Mouse (Mus musculus) lung, postnatal 0 days (tissue): ENCODE data around the gene Ppp2r2c. TPM values are rescaled to one million over a fixed set of nuclear protein-coding genes. Genes with fewer than 3 reads are reported as not detected.

Experiments
- ATAC-seq: fragments of 200-750 bp; cut with Nextera tagmentation; 2 replicates; pipeline ENCODE4 v1.8.0; 2017; ENCODE audit warnings: moderate library complexity
- DNase-seq: peaks from one replicate; pipeline ENCODE4 v3.0.0-alpha.2; 2016; ENCODE audit warnings: low spot score
- H3K27ac ChIP-seq: fragments of 300-500 bp; sonication (generic); 2 replicates; pipeline ENCODE4 v1.5.1; 2014; ENCODE audit warnings: antibody characterized with exemption, mild to moderate bottlenecking, low read length, mixed read lengths
- H3K27me3 ChIP-seq: fragments of 300-500 bp; sonication (generic); replicated peaks from 2 replicates; pipeline ENCODE4 v1.6.1; 2014; ENCODE audit warnings: low read length, mixed read lengths; ENCODE audit not compliant: insufficient read depth
- H3K36me3 ChIP-seq: fragments of 300-500 bp; sonication (generic); 2 replicates; pipeline ENCODE4 v1.6.1; 2014; ENCODE audit warnings: low read length, mixed read lengths; ENCODE audit not compliant: insufficient read depth
- H3K4me1 ChIP-seq: fragments of 300-500 bp; sonication (generic); 2 replicates; pipeline ENCODE4 v1.6.1; 2014; ENCODE audit warnings: antibody characterized with exemption, low read depth, low read length, mixed read lengths; ENCODE audit not compliant: insufficient read depth
- H3K4me2 ChIP-seq: fragments of 300-500 bp; sonication (generic); replicated peaks from 2 replicates; pipeline ENCODE4 v1.6.1; 2014; ENCODE audit warnings: low read depth, mild to moderate bottlenecking, low read length, moderate library complexity, mixed read lengths
- H3K4me3 ChIP-seq: fragments of 300-500 bp; sonication (generic); 2 replicates; pipeline ENCODE4 v1.5.1; 2014; ENCODE audit warnings: low read depth, low read length
- H3K9ac ChIP-seq: fragments of 300-500 bp; sonication (generic); replicated peaks from 2 replicates; pipeline ENCODE4 v1.6.1; 2014; ENCODE audit warnings: low read depth, mild to moderate bottlenecking
- H3K9me3 ChIP-seq: fragments of 300-500 bp; sonication (generic); 2 replicates; pipeline ENCODE4 v1.6.1; 2016; ENCODE audit warnings: low read length, mixed read lengths
- CTCF ChIP-seq: IDR thresholded peaks from 2 replicates; pipeline ENCODE4 v1.5.1; 2016; ENCODE audit warnings: antibody characterized with exemption, mild to moderate bottlenecking
- EP300 ChIP-seq: IDR thresholded peaks from 2 replicates; pipeline ENCODE4 v1.6.1; 2016; ENCODE audit warnings: antibody characterized with exemption, mild to moderate bottlenecking, control low read depth
- WGBS: fragments of 180-500 bp; shearing (Covaris S2); extraction: QIAGEN DNeasy Blood & Tissue Kit; methylation state at CpG from one replicate; pipeline ENCODE4 v1.1.7; 2014; 5-methylcytosine and 5-hydroxymethylcytosine counted together
- polyA plus RNA-seq: library from polyadenylated mRNA; unstranded; fragments of >200 nt; fragmentation: Nextera tagmentation; extraction: Ambion mirVana; gene quantifications from 2 replicates; pipeline ENCODE4 v1.2.1, GENCODE M21; 2015

Gene Ppp2r2c
- polyA plus RNA-seq, 1 experiment from 2014 or later, result not detected

DNA sequence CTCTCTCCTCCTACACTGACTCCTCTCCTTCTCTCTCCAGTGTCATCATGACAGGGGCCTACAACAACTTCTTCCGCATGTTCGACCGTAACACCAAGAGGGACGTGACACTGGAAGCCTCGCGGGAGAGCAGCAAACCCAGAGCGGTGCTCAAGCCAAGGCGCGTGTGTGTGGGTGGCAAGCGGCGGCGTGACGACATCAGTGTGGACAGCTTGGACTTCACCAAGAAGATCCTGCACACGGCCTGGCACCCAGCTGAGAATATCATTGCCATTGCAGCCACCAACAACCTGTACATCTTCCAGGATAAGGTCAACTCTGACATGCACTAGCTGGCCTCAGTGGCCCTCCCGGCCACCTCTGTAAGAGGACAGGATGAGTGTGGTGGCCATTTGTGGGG, 84.0 kb downstream of the Ppp2r2c start:
- Histone ChIP-seq H3K4me2 (no peak overlapping the region), H3K4me1 (no peaks in the 10 kb centered on the region), H3K4me3 (no peak overlapping the region), H3K36me3 (no peaks in the 10 kb centered on the region), H3K9ac (no peak overlapping the region), H3K9me3 (no peaks in the 10 kb centered on the region), H3K27ac (no peak overlapping the region), H3K27me3 (no peaks in the 10 kb centered on the region)
- 87% methylated on average over 15 of the region's 15 CpGs for WGBS
- no peak for TF ChIP-seq CTCF
- TF ChIP-seq EP300, result no peak
- no peak for ATAC-seq
- no peak for DNase-seq

DNA sequence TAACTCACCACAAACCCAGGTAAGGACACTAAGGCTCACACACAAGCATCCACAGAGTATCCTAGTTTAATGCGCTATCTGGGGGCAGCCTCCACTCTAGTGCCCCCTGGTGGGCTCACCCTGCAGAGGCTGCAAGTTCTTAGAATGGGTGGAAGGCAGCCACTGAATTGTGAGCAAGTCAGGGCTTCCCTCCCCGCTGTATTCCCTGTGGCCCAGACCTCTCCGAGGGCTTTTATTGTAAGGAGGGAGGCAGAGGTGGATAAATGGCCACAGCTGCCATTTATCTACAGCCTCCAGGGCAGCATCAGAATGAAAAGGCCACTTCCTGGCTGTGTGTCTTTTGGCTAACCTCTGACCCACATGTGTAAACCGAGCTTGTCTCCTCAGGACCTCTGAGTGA, 87.1 kb downstream of the Ppp2r2c start:
- no peak overlapping the region for H3K9ac ChIP-seq
- no peak for ATAC-seq
- H3K4me3 ChIP-seq, result no peak overlapping the region
- H3K27ac ChIP-seq, result no peak overlapping the region
- no peaks in the 10 kb centered on the region for H3K36me3 ChIP-seq
- no peak for DNase-seq
- no peaks in the 10 kb centered on the region for H3K9me3 ChIP-seq
- H3K4me2 ChIP-seq, result no peak overlapping the region
- no peak for TF ChIP-seq EP300
- peak; percentile 67 for TF ChIP-seq CTCF
- no peaks in the 10 kb centered on the region for H3K4me1 ChIP-seq
- no peaks in the 10 kb centered on the region for H3K27me3 ChIP-seq
- 13% methylated on average over 4 of the region's 4 CpGs for WGBS

DNA sequence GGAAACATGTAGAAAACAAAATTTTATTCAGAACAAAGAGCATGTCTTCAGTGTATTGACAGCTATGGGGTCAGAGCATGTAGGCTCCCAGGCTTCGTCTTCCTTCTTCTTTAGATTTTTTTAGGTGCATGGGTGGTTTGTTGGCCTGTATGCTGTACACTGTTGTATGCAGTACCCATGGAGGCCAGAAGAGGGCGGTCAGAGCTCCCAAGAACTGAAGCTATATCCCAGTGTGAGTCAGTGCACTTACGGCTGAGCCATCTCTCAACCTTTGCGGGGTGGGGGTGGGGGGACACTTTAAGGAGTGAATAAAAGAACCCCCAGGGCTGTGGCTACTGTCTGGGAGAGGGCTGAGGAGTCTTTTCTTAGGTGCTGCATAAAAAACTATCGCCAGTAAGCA, 90.5 kb downstream of the Ppp2r2c start:
- Histone ChIP-seq H3K4me1 (no peaks in the 10 kb centered on the region), H3K9ac (no peak overlapping the region), H3K36me3 (no peaks in the 10 kb centered on the region), H3K4me2 (no peak overlapping the region), H3K9me3 (no peaks in the 10 kb centered on the region), H3K4me3 (no peak overlapping the region), H3K27ac (no peak overlapping the region), H3K27me3 (no peaks in the 10 kb centered on the region)
- no peak for TF ChIP-seq EP300
- TF ChIP-seq CTCF, result peak; percentile 78
- no peak for ATAC-seq
- 26% methylated on average over 5 of the region's 5 CpGs for WGBS
- peak; percentile 61 for DNase-seq

DNA sequence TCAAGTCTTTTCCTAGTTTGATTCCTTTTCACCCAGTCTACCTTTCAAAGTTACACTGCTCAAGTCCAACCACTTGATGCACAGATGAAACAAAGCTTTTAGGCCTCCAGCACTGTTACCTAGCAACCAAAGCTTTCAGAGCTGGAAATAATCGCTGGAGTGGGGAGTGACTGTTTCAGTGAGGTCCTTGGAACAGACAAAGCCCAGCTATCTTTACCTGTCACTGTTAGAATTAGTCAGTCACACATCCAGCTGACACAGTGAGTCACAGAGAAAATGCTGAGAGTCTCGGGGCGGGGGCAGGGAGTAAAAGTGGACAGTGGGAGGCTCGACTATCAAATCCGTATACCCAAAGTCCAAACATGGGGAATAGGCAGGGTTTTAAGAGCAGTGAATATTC, 92.2 kb downstream of the Ppp2r2c start:
- H3K27ac ChIP-seq, result no peak overlapping the region
- H3K4me2 ChIP-seq, result no peak overlapping the region
- no peak overlapping the region for H3K4me3 ChIP-seq
- no peak for TF ChIP-seq EP300
- peak; percentile 13 for DNase-seq
- no peaks in the 10 kb centered on the region for H3K27me3 ChIP-seq
- ATAC-seq, result no peak
- H3K36me3 ChIP-seq, result no peaks in the 10 kb centered on the region
- WGBS, result 27% methylated on average over 5 of the region's 5 CpGs
- no peaks in the 10 kb centered on the region for H3K9me3 ChIP-seq
- H3K9ac ChIP-seq, result no peak overlapping the region
- H3K4me1 ChIP-seq, result no peaks in the 10 kb centered on the region

DNA sequence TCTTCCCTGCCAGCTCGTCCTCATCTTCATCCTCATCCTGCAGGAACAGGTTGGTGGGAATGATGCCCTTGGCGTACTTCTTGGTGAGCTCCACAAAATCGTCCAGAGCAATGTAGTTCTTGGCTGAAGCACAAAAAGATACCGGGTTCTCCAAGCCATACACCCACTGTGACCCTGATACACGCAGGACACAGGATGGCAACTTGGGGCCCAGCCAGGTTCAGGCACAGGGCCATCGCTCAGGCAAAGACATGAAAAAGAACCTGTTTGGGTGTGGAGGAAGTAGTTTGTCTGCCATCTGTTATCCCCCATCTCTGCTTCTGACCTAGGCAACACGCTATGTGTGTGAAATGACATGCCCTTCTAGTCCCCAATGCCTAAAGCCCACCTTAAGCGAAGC, 103.3 kb downstream of the Ppp2r2c start:
- H3K4me2 ChIP-seq, result no peak overlapping the region
- no peaks in the 10 kb centered on the region for H3K4me1 ChIP-seq
- H3K9me3 ChIP-seq, result no peaks in the 10 kb centered on the region
- peaks cover 23% of the 10 kb centered on the region for H3K36me3 ChIP-seq
- 81% methylated on average over 8 of the region's 8 CpGs for WGBS
- DNase-seq (no peak), ATAC-seq (no peak)
- no peak overlapping the region for H3K9ac ChIP-seq
- no peak overlapping the region for H3K4me3 ChIP-seq
- H3K27me3 ChIP-seq, result no peaks in the 10 kb centered on the region
- no peak overlapping the region for H3K27ac ChIP-seq
- TF ChIP-seq EP300, result no peak
- no peak for TF ChIP-seq CTCF

DNA sequence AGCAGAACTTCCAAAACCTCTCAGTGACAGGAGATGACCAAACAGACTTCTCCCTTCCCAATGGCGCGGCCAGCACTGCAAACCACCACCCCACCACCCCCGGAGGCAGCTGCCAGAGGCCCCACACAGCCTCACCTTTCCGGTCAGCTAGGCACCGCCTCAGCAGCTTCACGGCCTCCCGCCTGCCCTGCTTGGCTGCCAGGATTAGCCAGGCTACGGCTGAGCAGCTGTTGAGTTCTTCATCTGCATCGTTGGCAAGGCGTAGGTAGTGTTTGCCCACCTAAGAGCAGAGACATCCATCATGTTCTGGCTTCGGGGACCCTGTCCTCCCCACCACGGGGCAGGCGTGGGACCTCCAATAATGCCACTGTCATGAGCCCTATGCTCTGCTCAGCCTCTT, 107.0 kb downstream of the Ppp2r2c start:
- no peaks in the 10 kb centered on the region for H3K27me3 ChIP-seq
- DNase-seq (no peak), ATAC-seq (no peak)
- H3K4me3 ChIP-seq, result no peak overlapping the region
- no peaks in the 10 kb centered on the region for H3K9me3 ChIP-seq
- 0 out of 2 replicates have a peak, but pooled peaks cover 4% of the 10 kb centered on the region for H3K36me3 ChIP-seq
- H3K9ac ChIP-seq, result no peak overlapping the region
- no peak for TF ChIP-seq EP300
- TF ChIP-seq CTCF, result no peak
- no peak overlapping the region for H3K4me2 ChIP-seq
- 83% methylated on average over 13 of the region's 13 CpGs for WGBS
- no peak overlapping the region for H3K27ac ChIP-seq
- H3K4me1 ChIP-seq, result no peaks in the 10 kb centered on the region

DNA sequence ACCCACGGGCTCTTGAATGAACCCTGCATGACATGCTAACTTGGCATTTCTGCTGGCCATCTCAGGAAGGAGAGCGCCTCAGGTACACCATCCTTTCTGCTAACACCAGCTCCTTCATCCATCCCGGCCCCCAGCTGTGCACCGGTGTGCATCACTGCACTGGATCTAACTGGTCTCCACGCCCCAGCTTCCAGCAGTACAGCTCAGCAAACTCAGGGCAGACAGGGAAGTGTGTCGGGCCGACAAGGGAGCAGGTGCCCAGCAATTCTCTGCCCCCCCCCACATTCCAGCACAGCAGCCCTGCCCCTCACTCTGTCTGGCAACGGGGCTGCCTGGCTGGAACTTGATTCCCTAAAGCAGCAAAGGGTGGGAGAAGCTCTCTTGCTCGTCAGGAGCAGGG, 109.5 kb downstream of the Ppp2r2c start:
- H3K9ac ChIP-seq, result no peak overlapping the region
- H3K27ac ChIP-seq, result no peak overlapping the region
- H3K9me3 ChIP-seq, result no peaks in the 10 kb centered on the region
- ATAC-seq, result no peak
- no peak for DNase-seq
- no peaks in the 10 kb centered on the region for H3K36me3 ChIP-seq
- WGBS, result 64% methylated on average over 9 of the region's 9 CpGs
- H3K4me2 ChIP-seq, result no peak overlapping the region
- TF ChIP-seq CTCF (no peak), EP300 (no peak)
- no peaks in the 10 kb centered on the region for H3K4me1 ChIP-seq
- H3K4me3 ChIP-seq, result no peak overlapping the region
- no peaks in the 10 kb centered on the region for H3K27me3 ChIP-seq
